Mouse (Mus musculus) liver, embryonic 15.5 days (tissue): ENCODE data around the gene Gm10721. TPM values are rescaled to one million over a fixed set of nuclear protein-coding genes. Genes with fewer than 3 reads are reported as not detected.
A peak's percentile ranks its signal among the peaks of the same experiment; 100 is the strongest.
"Not testable (repeated sequence)": the region's sequence is repeated elsewhere in the genome, so short reads cannot be mapped to it uniquely, and the experiment has no call there.

Experiments
- ATAC-seq: fragments of 200-750 bp; cut with Nextera tagmentation; 2 replicates; pipeline ENCODE4 v1.8.0; 2017; ENCODE audit warnings: moderate number of reproducible peaks, mild to moderate bottlenecking, moderate library complexity; ENCODE audit not compliant: insufficient read depth
- H3K27ac ChIP-seq: fragments of 300-500 bp; sonication (generic); replicated peaks from 2 replicates; pipeline ENCODE4 v1.5.1; 2015; ENCODE audit warnings: mild to moderate bottlenecking, inconsistent platforms
- H3K27me3 ChIP-seq: fragments of 300-500 bp; sonication (generic); 2 replicates; pipeline ENCODE4 v1.6.1; 2015; ENCODE audit warnings: mild to moderate bottlenecking, inconsistent platforms
- H3K36me3 ChIP-seq: fragments of 300-500 bp; sonication (generic); replicated peaks from 2 replicates; pipeline ENCODE4 v1.6.1; 2015; ENCODE audit warnings: moderate library complexity, mild to moderate bottlenecking, inconsistent platforms
- H3K4me1 ChIP-seq: fragments of 300-500 bp; sonication (generic); replicated peaks from 2 replicates; pipeline ENCODE4 v1.6.1; 2015; ENCODE audit warnings: inconsistent platforms
- H3K4me2 ChIP-seq: fragments of 300-500 bp; sonication (generic); 2 replicates; pipeline ENCODE4 v1.6.1; 2015; ENCODE audit warnings: moderate library complexity, mild to moderate bottlenecking, inconsistent platforms
- H3K4me3 ChIP-seq: fragments of 300-500 bp; sonication (generic); replicated peaks from 2 replicates; pipeline ENCODE4 v1.5.1; 2015; ENCODE audit warnings: mild to moderate bottlenecking, inconsistent platforms
- H3K9ac ChIP-seq: fragments of 300-500 bp; sonication (generic); 2 replicates; pipeline ENCODE4 v1.6.1; 2015; ENCODE audit warnings: moderate library complexity, mild to moderate bottlenecking, inconsistent platforms
- H3K9me3 ChIP-seq: fragments of 300-500 bp; sonication (generic); replicated peaks from 2 replicates; pipeline ENCODE4 v1.6.1; 2016; ENCODE audit warnings: inconsistent platforms
- WGBS: fragments of 180-500 bp; shearing (Covaris S2); methylation state at CpG from one replicate; pipeline ENCODE4 v1.1.7; 2015; ENCODE audit warnings: mixed read lengths; ENCODE audit not compliant: insufficient replicate concordance; 5-methylcytosine and 5-hydroxymethylcytosine counted together
- polyA plus RNA-seq: library from polyadenylated mRNA; unstranded; fragments of >200 nt; fragmentation: Nextera tagmentation; extraction: Ambion mirVana; gene quantifications from 2 replicates; pipeline ENCODE4 v1.2.1, GENCODE M21; 2015

The Gm10721 gene
- polyA plus RNA-seq, 1 experiment from 2014 or later = not detected

- not testable (repeated sequence) for H3K27me3 ChIP-seq, H3K36me3 ChIP-seq, H3K4me2 ChIP-seq, H3K27ac ChIP-seq, H3K9ac ChIP-seq, H3K4me3 ChIP-seq, H3K4me1 ChIP-seq, ATAC-seq, H3K9me3 ChIP-seq
- WGBS = 66% methylated on average over 6 of the region's 6 CpGs
These were observed 3.0 kb downstream of the Gm10721 start for GRCm38 (mm10) chr9:3015896-3016295.

GRCm38 (mm10) chr9:3017108-3017507, 4.2 kb downstream of the Gm10721 start, which contains the start of gene Gm10719:
Gene Gm10719 (plus strand): TSS chr9:3017408.
- H3K9ac ChIP-seq, ATAC-seq, H3K9me3 ChIP-seq, H3K36me3 ChIP-seq, H3K27me3 ChIP-seq, H3K4me1 ChIP-seq, H3K27ac ChIP-seq, H3K4me2 ChIP-seq, H3K4me3 ChIP-seq: not testable (repeated sequence)
- WGBS = 43% methylated on average over 1 of the region's 9 CpGs

- H3K9me3 ChIP-seq, ATAC-seq, H3K36me3 ChIP-seq, H3K4me2 ChIP-seq, H3K27me3 ChIP-seq, H3K4me3 ChIP-seq, H3K9ac ChIP-seq, H3K4me1 ChIP-seq, H3K27ac ChIP-seq: not testable (repeated sequence)
- 52% methylated on average over 9 of the region's 9 CpGs for WGBS
These were observed 6.0 kb downstream of the Gm10721 start for GRCm38 (mm10) chr9:3018944-3019343.

- not testable (repeated sequence) for H3K27me3 ChIP-seq, H3K27ac ChIP-seq, H3K4me2 ChIP-seq, H3K4me1 ChIP-seq, H3K9ac ChIP-seq, H3K9me3 ChIP-seq, H3K4me3 ChIP-seq, H3K36me3 ChIP-seq
- peak; percentile 48; the same call in 1 of the 2 replicates for ATAC-seq
- 64% methylated on average over 17 of the region's 19 CpGs for WGBS
These were observed 7.1 kb downstream of the Gm10721 start for GRCm38 (mm10) chr9:3019835-3020727.

GRCm38 (mm10) chr9:3022316-3023008, 9.5 kb downstream of the Gm10721 start:
- not testable (repeated sequence) for H3K4me3 ChIP-seq, H3K4me2 ChIP-seq, H3K9ac ChIP-seq, H3K27me3 ChIP-seq, H3K4me1 ChIP-seq, H3K9me3 ChIP-seq, H3K36me3 ChIP-seq, H3K27ac ChIP-seq, ATAC-seq
- 61% methylated on average over 11 of the region's 13 CpGs for WGBS

DNA sequence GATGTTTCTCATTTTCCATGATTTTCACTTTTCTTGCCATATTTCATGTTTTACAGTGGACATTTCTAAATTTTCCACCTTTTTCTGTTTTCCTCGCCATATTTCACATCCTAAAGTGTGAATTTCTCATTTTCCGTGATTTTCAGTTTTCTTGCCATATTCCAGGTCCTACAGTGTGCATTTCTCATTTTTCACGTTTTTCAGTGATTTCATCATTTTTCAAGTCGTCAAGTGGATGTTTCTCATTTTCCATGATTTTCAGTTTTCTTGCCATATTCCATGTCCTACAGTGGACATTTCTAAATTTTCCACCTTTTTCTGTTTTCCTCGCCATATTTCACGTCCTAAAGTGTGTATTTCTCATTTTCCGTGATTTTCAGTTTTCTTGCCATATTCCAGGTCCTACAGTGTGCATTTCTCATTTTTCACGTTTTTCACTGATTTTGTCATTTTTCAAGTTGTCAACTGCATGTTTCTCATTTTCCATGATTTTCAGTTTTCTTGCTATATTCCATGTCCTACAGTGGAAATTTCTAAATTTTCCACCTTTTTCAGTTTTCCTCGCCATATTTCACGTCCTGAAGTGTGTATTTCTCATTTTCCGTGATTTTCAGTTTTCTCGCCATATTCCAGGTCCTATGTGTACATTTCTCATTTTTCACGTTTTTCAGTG, 10.5 kb downstream of the Gm10721 start, which contains the start of gene Gm10718:
Gm10718 (plus strand) TSS at position 236 of the 673 bp plus-strand sequence.
- H3K27ac ChIP-seq, H3K9me3 ChIP-seq, H3K27me3 ChIP-seq, H3K4me1 ChIP-seq, H3K4me3 ChIP-seq, H3K36me3 ChIP-seq, H3K9ac ChIP-seq, ATAC-seq, H3K4me2 ChIP-seq: not testable (repeated sequence)
- WGBS = 57% methylated on average over 12 of the region's 13 CpGs

- not testable (repeated sequence) for H3K4me2 ChIP-seq, H3K4me3 ChIP-seq, ATAC-seq, H3K9me3 ChIP-seq, H3K36me3 ChIP-seq, H3K4me1 ChIP-seq, H3K27ac ChIP-seq, H3K27me3 ChIP-seq, H3K9ac ChIP-seq
- 62% methylated on average over 16 of the region's 16 CpGs for WGBS
These were observed 11.2 kb downstream of the Gm10721 start for GRCm38 (mm10) chr9:3023985-3024648.

GRCm38 (mm10) chr9:3024912-3025467, 12.1 kb downstream of the Gm10721 start, which contains the start of gene Gm10717:
Gene Gm10717 (plus strand): TSS chr9:3025417.
- H3K36me3 ChIP-seq, H3K9me3 ChIP-seq: not testable (repeated sequence)

DNA sequence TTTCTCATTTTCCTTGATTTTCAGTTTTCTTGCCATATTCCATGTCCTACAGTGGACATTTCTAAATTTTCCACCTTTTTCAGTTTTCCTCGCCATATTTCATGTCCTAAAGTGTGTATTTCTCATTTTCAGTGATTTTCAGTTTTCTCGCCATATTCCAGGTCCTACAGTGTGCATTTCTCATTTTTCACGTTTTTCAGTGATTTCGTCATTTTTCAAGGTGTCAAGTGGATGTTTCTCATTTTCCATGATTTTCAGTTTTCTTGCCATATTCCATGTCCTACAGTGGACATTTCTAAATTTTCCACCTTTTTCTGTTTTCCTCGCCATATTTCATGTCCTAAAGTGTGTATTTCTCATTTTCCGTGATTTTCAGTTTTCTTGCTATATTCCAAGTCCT, 12.7 kb downstream of the Gm10721 start:
- not testable (repeated sequence) for H3K27me3 ChIP-seq, H3K4me2 ChIP-seq, H3K9ac ChIP-seq, ATAC-seq, H3K9me3 ChIP-seq, H3K27ac ChIP-seq, H3K36me3 ChIP-seq, H3K4me3 ChIP-seq, H3K4me1 ChIP-seq
- 55% methylated on average over 6 of the region's 6 CpGs for WGBS

More at GRCm38 (mm10) chr9:3024912-3025467, 12.1 kb downstream of the Gm10721 start, which contains the start of gene Gm10717:
- 61% methylated on average over 12 of the region's 12 CpGs for WGBS
- H3K9ac ChIP-seq, H3K4me2 ChIP-seq, ATAC-seq, H3K4me1 ChIP-seq, H3K4me3 ChIP-seq, H3K27ac ChIP-seq, H3K27me3 ChIP-seq: not testable (repeated sequence)

DNA sequence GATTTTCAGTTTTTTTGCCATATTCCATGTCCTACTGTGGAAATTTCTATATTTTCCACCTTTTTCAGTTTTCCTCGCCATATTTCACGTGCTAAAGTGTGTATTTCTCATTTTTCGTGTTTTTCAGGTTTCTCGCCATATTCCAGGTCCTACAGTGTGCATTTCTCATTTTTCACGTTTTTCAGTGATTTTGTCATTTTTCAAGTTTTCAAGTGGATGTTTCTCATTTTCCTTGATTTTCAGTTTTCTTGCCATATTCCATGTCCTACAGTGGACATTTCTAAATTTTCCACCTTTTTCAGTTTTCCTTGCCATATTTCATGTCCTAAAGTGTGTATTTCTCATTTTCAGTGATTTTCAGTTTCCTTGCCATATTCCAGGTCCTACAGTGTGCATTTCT, 13.2 kb downstream of the Gm10721 start:
- not testable (repeated sequence) for ATAC-seq, H3K9me3 ChIP-seq, H3K27me3 ChIP-seq, H3K4me1 ChIP-seq, H3K36me3 ChIP-seq, H3K27ac ChIP-seq, H3K4me2 ChIP-seq, H3K4me3 ChIP-seq, H3K9ac ChIP-seq
- WGBS = 58% methylated on average over 5 of the region's 5 CpGs
